Mouse (Mus musculus) midbrain, embryonic 10.5 days (tissue): ENCODE data around the gene Rnf2. TPM values are rescaled to one million over a fixed set of nuclear protein-coding genes. Genes with fewer than 3 reads are reported as not detected.

Experiments used
- DNase-seq: peaks from one replicate; pipeline ENCODE4 v3.0.0-alpha.2; 2017; ENCODE audit warnings: low spot score
- H3K27ac ChIP-seq: fragments of 300-500 bp; sonication (generic); replicated peaks from 2 replicates; pipeline ENCODE4 v1.5.1; 2016; ENCODE audit warnings: mild to moderate bottlenecking
- H3K27me3 ChIP-seq: fragments of 300-500 bp; sonication (generic); 2 replicates; pipeline ENCODE4 v1.6.1; 2016; ENCODE audit warnings: low read depth, mild to moderate bottlenecking; ENCODE audit not compliant: poor library complexity, severe bottlenecking
- H3K36me3 ChIP-seq: fragments of 300-500 bp; sonication (generic); 2 replicates; pipeline ENCODE4 v1.6.1; 2016; ENCODE audit warnings: mild to moderate bottlenecking, moderate library complexity
- H3K4me1 ChIP-seq: fragments of 300-500 bp; sonication (generic); 2 replicates; pipeline ENCODE4 v1.6.1; 2016
- H3K4me3 ChIP-seq: fragments of 300-500 bp; sonication (generic); 2 replicates; pipeline ENCODE4 v1.5.1; 2016; ENCODE audit warnings: mild to moderate bottlenecking, moderate library complexity
- H3K9me3 ChIP-seq: fragments of 300-500 bp; sonication (generic); replicated peaks from 2 replicates; pipeline ENCODE4 v1.6.1; 2016; ENCODE audit warnings: mild to moderate bottlenecking
- WGBS: fragments of 180-500 bp; shearing (Covaris S2); methylation state at CpG from one replicate; pipeline ENCODE4 v1.1.7; 2016; 5-methylcytosine and 5-hydroxymethylcytosine counted together
- microRNA-seq: library from miRNA; unstranded; fragments of <30 nt; microRNA quantifications from one replicate; pipeline ENCODE4, GENCODE M21; 2017
- polyA plus RNA-seq: library from polyadenylated mRNA; unstranded; fragments of >200 nt; fragmentation: Nextera tagmentation; extraction: Ambion mirVana; gene quantifications from 2 replicates; pipeline ENCODE4 v1.2.1, GENCODE M21; 2016

Gene Rnf2
- polyA plus RNA-seq, 1 experiment from 2014 or later = 122 TPM

DNA sequence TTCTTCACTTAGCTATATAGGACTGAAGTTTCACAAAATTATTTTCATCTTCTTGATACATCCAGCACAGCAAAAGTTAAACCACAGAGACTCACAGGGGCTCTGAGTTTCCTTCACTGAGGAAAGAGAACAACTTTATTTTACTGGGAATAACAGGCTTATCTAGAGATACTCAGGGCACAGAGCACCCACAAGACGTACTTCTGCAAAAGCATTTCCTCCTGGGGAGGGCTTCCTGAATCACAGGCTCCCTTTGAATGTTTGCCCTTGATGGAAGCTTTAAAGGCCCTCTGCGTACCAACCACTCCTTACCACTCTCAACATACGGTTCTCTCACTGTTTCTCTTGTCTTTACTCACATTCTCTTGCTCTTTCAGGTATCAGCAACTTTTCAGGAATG is 78.6 kb downstream of the Rnf2 start:
- Histone ChIP-seq H3K27me3 (no peaks in the 10 kb centered on the region), H3K27ac (no peak overlapping the region), H3K4me3 (no peak overlapping the region), H3K9me3 (no peaks in the 10 kb centered on the region), H3K4me1 (peaks cover 4% of the 10 kb centered on the region), H3K36me3 (peaks cover 46% of the 10 kb centered on the region)
- no peak for DNase-seq
- 90% methylated on average over 3 of the region's 3 CpGs for WGBS

DNA sequence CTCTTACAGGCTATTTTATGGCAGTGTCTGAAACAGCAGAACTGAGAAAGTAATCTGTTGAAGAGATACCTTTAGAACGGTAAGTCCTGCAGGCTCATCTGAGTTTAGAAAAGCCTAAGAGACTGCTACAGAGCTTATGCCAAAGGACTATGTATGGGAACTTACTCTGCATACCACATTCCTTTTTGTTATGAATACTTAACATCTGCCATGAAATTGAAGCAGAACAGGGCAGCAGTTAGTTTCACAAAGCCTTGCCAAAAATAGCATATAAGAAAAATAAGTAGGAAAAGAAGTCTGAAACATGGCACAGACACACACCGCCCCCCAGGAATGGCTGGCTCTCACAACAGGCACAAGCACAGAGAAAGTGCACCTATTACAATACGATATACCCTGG is 90.9 kb downstream of the Rnf2 start:
- H3K4me1 ChIP-seq = no peaks in the 10 kb centered on the region
- no peak overlapping the region for H3K4me3 ChIP-seq
- no peaks in the 10 kb centered on the region for H3K27me3 ChIP-seq
- no peak overlapping the region for H3K27ac ChIP-seq
- H3K9me3 ChIP-seq = no peaks in the 10 kb centered on the region
- no peak for DNase-seq
- H3K36me3 ChIP-seq = peaks cover 59% of the 10 kb centered on the region
- WGBS = 94% methylated on average over 3 of the region's 3 CpGs

Small RNAs within 50 kb of the gene (microRNA-seq; reads per million reads assigned to microRNA genes)
- gene Mir7682 = 1.2 reads per million

Other genes starting within 250 kb of the Rnf2 start
- gene Ivns1abp, start 156.5 kb downstream of the Rnf2 start, polyA plus RNA-seq = 407 and 414 TPM in 2 replicates
- gene Swt1, start 72.5 kb downstream of the Rnf2 start, polyA plus RNA-seq = 21.6 and 22.8 TPM in 2 replicates
- 52.5 and 55.6 TPM in 2 replicates for gene Trmt1l, start 72.4 kb downstream of the Rnf2 start, polyA plus RNA-seq
- 0.31 and 0.42 TPM in 2 replicates for gene Fam129a, start 70.2 kb upstream of the Rnf2 start, polyA plus RNA-seq